Mouse (Mus musculus) adrenal gland, postnatal 36 days (tissue): Measurements from ENCODE around the gene Tmub2. TPM values are rescaled to one million over a fixed set of nuclear protein-coding genes. Genes with fewer than 3 reads are reported as not detected.
"Not testable (repeated sequence)": the region's sequence is repeated elsewhere in the genome, so short reads cannot be mapped to it uniquely, and the experiment has no call there.

Experiments used
- DNase-seq, 2 experiments: peaks; one replicate each; pipeline ENCODE4 v3.0.0; 2021; ENCODE audit warnings: mixed read lengths in 1 of 2
- total RNA-seq, 2 experiments: library from RNA; stranded (reverse); gene quantifications; 2 replicates each; pipeline ENCODE4 v1.2.3; 2021

Tmub2 gene
- total RNA-seq, 2 experiments from 2014 or later: 47.3 to 60.4 TPM

DNA sequence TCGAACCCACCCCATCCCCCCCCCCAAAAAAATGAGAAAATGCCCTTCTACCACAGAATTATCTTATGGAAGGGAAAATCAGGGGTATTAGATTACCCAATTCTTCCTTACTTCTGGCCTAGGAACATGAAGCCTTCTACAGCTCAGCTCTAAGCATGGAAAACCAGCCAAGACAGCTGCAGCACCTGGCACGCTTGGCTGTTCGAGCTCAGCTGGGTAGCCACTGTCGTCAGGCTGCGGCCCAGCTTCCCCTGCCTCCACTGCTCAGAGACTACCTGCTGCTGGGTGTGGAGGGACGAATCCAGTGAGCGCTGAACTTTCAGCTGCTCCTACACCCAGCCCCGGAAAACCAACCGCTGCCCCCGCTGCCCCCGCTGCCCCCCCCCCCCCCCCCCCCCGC lies 7.0 kb upstream of the Tmub2 start:
- DNase-seq: no peak

DNA sequence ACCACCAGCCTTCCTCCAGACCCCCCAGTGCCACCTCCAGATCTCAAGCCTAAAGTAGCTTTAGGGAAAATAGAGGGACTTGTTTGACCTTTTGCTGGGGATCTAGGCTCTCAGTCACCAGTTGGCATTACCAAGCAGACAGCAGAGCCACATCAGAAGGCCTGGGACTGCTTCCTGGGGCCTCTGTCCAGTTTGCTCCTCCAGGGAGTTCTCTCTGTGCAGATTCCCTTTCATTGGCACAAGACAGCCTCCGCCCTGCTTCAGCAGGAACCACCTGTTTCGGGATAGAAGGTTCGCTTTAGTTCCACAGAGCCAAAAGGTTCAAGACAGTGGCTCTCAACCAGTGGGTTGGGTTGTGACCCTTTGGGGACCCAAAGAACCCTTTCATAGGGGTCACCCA lies 5.1 kb upstream of the Tmub2 start:
- DNase-seq: no peak

DNA sequence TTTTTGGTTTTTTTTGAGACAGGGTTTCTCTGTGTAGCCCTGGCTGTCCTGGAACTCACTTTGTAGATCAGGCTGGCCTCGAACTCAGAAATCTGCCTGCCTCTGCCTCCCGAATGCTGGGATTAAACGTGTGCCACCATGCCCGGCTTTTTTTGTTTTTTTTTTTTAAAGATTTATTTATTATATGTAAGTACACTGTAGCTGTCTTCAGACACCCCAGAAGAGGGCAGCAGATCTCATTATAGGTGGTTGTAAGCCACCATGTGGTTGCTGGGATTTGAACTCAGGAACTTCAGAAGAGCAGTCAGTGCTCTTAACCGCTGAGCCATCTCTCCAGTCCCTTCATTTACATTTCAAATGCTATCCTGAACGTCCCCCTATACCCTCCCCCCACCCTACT lies 4.5 kb upstream of the Tmub2 start:
- not testable (repeated sequence) for DNase-seq

DNA sequence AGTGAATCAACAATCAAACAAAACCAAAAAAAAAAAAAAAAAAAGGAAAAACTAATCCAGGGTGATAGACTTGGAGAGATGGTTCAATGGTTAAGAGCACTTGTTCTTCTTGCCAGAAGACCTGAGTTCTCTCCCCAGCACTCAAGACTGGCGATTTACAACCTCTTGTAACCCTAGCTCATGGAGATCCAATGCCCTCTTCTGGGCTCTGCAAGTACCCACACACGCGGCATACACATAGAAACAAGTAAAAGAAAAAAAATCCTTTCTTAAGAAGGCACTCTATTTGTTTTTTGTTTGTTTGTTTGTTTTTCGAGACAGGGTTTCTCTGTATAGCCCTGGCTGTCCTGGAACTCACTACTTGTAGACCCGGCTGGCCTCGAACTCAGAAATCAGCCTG lies 809 bp upstream of the Tmub2 start:
- DNase-seq: no peak

DNA sequence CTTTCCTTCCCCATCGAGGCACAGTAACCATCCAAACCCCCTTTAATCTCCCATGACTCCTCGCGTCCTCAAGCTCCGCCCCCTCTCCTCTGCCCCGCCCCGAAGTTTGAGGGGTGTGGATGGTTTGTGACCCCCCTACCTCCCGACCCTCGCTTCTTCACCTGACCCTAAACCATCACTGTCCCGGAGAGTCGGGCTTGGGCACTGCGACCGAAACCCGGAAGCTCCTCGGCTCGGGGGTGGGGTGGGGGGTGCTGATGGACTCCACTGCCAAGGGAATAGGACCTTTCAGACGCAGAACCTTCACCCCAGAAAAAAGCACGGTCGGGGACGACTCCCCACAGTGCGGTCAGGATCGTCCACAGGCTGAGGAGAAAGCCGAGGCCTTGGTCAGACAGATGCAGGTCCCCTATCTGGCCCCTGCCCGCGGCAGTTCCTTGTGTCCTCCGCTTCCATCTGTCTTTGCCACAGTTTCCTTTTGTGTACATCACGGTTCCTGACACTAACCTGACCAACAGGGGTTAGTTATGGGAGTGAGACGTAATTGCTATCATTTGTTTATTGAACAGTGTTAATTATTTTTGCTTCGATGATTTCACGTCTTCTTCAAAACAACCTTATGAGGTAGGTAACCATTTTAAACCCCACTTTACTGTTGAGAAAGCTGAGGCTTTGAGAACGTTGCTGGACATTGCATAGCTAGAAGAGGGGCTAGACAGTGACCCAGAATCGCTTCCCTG lies 534 bp downstream of the Tmub2 start:
- no peak for DNase-seq

DNA sequence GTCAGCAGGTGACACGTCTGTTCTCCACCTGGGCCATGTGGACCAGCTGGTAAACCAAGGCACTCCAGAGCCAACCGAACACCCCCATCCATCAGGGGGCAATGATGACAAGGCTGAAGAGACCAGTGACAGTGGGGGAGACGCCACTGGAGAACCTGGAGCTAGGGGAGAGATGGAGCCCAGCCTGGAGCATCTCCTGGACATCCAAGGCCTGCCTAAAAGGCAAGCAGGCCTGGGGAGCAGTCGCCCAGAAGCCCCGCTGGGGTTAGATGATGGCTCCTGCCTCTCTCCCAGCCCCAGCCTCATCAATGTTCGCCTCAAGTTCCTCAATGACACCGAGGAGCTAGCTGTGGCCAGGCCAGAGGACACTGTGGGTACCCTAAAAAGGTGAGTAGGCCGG lies 2.8 kb downstream of the Tmub2 start:
- no peak for DNase-seq

DNA sequence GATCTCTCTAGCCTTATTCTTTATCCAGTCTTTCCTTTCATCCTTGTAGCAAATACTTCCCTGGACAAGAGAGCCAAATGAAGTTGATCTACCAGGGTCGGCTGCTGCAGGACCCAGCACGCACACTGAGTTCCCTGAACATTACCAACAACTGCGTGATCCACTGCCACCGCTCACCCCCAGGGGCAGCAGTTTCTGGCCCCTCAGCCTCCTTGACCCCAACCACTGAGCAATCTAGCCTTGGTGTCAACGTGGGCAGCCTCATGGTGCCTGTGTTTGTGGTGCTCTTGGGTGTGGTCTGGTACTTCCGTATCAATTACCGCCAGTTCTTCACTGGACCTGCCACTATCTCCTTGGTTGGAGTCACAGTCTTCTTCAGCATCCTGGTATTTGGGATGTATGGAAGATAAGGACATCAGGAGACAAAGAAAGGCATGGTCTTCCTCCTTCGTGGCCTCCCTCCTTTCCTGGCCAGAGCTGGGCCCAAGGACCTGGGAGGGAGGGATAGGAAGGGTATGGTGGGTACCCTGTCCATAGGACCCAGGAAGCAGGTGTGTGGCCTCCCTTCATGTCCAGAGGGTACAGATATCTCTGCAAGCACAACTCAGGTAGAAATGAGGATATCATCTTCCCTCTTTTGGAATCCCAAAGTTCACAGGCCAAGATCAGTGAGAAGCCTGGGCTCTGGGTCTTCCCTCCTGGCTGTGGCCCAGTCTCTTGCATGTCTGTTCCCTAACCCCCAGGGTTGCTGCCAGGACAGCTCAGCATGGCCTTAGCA lies 3.5 kb downstream of the Tmub2 start:
- no peak for DNase-seq

DNA sequence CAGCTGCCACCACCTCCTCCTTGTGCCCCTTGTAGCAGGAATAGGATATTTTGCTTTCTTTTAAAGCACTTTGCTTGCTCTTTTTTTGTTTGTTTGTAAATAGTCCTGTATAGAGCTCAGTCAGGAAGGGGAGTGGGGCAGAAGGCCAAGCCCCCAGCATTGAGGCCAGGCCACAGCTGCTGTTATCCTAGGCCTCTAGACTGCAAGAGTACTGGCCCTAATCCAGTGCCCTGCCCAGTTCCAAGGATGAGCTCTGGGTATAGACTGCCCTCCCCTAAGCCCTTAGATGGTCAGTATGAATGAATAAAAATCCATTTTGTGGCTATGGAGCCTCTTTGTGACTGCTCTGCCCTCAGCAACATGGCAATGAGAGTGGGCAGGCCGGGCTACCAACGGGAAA lies 4.2 kb downstream of the Tmub2 start:
- peak in 1 of 2 experiments; percentile 28 for DNase-seq

DNA sequence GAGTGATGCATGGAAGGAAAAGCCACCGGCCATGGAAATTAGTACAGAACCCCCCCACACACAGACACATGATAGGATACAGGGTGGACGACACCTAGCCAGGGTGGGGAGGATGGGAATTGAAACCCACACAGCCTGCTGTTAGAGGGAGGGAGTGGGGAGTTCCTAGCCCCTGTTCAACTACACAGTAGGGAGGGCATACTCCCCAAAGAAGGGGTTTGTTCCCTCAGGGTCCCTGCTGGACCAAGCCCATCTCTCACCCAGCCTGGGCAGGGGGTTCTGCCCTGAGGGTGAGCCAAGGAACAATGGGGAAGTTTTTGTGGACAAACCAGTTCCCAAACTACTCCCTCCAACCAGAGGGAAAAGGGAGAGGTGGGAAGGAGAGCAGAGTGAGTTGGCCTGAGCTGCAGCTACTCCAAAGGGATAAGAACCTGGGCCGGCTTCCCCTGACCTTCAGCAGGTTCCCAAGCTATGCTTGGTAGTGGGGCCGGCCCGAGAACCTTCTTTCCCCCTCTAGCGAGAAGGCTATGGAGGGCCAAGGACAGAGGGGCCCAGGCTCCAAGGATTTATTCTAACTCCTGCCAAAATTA lies 4.9 kb downstream of the Tmub2 start:
- DNase-seq: no peak

DNA sequence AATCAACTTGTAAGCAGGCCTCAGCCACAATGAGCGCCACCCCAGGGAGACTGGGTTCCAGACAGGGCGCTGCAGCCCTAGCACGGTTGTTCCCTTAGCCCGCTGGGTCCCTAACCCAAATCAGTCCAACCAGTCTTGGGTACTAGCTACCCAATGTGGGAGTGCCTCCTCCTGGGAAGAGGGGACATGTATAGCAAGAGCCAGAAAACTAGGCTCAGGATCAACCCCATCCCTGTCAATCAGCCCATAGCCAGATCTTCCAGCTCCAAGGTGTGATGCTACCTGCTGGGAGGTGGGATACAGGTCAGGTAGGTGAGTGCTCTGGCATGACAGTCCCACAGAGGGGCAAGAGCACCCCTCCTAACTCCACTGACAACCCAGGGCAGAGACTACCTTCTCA lies 5.4 kb downstream of the Tmub2 start:
- no peak for DNase-seq

DNA sequence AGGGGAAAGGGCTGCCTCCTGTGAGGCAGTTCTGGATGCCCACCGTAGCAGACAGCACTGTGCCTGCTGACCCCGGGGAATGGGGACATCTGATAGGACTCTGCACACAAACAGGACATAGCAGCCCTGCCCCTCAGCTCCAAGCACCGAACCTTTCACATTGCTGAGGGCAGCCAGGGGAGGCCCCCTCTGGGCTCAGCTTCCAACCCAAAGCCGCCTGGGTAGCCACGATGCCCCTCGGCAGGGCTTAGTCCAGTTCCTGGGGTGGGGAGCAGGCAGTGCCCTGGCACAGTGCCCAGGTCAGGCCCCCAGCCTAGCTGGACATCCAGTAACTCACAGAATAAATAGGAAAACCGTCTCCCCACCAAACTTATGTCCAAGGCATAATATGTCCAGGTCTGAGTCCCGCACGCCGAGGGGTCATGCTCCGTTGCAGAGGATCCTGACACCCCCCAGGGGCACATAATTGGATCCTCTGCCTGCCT lies 6.4 kb downstream of the Tmub2 start:
- DNase-seq: no peak

DNA sequence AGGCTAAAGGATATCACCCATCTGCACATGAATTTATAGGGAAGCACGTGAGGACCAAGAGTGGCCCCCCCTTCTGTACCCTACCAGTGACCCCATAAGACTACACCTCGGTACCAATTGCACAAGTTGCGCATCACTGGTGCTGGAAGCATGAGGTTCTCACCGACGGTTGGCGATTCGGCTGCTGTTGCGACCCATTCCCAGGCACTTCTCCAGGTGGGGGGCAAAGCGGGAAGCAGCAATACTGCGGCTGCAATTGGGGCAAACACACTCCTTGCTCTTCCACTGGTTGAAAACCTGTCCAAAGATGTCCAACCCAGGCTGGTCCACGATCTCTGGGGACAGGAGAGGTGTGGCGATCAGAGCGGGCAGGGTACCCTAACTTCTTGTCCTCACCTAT lies 9.2 kb downstream of the Tmub2 start:
- no peak for DNase-seq

DNA sequence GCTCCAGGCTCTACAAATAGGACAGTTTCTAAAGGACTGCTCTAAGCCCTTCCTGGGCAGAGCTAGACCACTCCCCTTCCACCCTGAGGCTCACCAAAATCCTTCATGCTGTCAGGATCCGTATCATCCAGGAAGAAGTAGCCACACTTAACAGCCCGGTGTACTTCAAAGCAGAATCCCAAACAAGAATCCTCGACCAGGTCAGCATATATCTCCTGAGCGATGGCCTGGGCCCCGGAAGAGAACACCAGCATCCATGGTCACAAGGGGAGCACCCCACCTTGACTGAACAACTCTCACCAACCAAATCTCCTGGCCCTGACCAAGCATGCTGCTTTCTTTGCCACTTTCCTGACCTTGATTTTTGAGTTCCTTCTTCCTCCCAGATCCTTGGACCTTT lies 9.7 kb downstream of the Tmub2 start:
- DNase-seq: no peak

DNA sequence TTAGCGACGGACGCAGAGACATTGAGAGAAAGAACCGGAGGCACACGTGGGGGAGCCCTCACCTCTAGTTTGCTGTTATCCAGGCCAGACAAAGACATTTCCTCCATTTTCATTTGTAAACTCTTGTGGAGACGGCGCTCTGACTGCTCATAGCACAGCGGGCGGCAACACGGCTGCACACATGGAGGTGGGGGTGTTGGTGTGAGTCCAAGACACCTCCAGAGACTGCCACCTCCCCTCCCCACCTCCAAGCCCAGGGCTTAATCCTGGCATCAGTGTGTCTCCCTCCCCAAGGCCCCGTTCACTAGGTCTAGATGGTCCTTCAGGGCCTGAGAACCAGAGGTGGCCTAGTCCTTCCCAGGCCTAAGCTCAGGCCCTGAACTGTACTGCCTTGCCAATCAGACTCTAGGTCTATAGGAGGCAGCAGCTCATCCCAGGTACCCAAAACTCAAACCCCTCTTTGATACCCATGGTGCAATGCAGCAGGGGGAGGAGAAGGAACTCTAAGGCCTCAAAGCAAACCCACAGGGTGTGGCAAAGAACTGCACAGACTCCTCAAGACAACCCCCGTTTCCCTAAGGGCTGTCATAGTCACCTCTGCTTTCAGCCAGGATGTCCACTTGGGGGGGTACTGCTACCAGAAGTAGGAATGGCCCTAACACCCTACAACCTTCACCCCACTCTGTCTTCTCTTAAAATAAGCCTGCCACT lies 10.3 kb downstream of the Tmub2 start:
- no peak for DNase-seq

DNA sequence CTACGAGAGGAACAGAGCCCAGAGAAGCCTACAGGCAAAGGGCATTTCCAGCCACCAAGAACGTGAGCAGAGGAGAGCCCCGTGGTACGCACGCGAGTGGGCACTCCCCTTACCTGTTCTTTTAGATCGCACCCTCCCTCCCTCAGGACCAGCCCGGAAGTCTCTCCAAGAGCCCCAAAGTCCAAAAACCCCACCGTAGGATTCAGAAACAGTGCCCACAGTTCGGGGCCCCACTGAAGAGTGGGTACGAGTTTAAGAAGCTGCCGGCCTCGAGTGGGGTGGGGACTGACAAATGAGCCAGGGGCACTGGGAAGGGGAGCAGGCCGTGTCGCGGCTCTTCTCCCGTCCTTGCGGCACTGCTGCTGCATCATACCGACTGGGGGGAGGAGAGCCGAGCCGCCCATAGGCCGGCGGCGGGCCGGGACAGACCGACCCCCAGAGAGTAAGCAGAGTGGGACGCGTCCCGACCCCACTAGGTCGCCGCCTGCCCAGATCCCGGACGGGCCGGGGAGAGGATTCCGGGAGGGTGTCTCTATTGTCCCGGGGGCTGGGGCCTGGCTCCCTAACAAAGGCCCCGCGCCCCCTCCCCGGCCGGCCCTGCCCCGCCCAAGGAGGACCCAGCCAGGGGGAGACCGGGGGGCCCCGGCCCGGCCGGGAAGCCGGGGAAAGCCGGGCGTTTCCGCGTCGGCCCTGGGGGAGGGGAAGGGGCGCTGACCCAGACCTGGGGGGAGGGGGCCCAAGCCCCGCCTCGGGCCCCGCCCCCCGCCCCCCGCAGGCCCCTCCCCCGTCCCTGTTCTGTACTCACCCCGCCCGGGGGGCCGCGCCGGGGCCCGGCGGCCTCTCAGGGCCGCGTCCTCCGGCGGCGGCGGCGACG lies 11.1 kb downstream of the Tmub2 start:
- peak; percentile 54 to 78 for DNase-seq

DNA sequence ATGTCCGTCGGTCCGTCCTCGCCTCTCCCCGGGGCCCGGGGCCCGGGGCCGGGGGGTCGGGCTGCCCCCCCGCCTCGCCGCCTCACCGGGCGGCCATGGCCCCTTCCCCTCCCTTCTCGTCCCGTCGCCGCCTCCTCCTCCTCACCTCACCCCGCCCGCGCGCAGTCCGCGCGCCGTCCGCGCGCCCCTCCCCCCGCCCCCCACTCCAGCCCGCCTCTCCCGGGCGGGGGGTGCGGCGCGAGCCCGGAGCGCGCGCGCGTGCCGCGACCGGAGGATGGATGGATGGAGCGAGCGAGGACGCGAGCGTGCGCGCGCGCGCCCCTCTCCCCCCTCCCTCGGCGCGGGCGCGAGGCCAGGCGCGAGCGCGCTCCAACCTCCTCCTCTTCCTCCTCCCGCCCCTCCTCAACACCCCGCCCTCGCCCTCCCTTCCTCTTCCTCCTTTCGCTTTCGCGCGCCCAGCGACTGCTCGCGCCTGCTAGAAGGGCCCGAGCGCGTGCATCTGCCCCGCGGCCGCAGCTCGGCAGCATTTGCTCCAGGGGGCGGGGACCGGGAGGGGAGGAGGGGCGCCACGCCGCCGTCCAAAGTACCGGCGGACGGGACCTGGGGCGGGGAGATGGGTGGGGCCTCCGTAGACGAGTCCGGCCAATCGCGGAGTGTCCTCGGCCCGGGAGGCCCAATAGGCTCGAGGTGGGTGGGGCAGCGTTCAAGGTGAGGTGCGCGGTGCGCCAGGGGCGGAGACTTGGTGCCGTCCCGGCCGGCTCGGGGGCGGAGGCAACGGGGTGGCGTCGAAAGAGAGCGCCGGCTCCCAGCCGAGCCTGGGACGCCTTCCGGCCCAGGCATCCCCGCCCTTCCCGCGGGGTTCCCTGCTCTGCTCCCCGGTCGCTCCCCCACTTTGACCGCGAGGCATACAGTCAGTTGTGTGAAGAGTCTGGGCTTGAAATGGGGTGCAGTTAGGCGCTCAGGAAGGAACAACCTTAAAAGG lies 12.1 kb downstream of the Tmub2 start, which contains the start of gene Atxn7l3:
TSS of gene Atxn7l3 (minus strand) at position 141 of the 982 bp plus-strand sequence.
- DNase-seq: peak; percentile 100

DNA sequence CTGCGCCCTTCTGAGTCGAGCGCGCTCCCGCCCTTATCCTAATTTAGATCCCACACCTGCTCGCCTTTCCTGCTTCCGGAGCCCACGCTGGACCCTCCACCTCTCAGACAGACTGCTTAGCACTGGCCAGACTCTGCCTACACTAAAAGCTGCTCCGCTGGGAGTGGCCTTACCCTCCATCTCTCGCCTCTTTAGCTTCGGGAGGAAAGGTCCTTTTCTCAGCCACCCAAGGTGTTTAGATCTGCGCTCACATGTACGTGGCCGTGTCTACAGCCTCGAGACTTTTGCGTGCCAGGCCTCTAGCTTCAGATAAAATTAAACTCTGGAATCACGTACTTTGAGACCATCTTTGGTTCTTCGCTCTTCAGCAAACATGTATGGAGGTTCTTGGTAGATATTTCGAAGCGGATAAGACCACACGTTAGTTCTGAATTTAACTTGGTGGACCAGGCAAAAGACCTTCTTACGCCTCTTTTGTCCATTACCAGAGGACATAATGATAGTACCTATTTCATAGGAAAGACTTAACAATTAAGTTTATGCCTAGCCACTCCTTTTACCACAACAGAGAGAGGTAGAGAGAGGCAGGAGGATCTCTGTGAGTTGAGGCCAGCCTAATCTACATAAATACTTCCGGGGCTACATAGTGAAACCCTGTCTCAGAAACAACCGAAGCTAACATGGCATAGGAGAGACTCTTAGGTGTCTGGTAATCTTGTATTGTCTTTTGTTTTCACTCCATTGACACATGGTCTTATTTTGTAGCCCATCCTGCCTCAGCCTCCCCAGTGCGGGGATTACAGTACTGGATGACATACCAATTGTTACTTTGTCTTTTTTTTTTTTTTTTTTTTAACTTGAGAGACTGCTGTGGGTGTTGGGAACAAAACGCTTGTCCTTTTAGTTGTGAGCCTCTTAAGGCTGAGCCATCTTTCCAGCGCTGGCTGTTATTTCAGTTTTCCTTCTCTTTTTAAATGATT lies 13.1 kb downstream of the Tmub2 start:
- DNase-seq: no peak

DNA sequence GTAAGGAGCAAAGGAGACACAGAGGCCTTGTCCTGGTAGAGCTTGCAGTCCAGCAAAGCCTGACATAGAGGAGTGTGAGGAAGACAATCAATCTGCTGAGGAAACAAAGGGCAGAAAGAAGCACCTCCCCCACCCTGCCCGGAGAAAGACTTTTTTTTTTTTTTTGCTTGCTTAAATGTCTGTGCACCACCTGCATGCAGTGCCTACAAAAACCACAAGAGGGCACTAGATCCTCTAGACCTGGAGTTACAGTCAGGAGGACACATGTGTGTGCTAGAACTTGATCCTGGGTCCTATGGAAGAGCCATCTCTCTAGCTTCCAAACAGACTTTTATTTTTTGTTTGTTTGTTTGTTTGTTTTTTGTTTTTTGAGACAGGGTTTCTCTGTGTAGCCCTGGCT lies 15.1 kb downstream of the Tmub2 start:
- peak; percentile 40 to 64 for DNase-seq

DNA sequence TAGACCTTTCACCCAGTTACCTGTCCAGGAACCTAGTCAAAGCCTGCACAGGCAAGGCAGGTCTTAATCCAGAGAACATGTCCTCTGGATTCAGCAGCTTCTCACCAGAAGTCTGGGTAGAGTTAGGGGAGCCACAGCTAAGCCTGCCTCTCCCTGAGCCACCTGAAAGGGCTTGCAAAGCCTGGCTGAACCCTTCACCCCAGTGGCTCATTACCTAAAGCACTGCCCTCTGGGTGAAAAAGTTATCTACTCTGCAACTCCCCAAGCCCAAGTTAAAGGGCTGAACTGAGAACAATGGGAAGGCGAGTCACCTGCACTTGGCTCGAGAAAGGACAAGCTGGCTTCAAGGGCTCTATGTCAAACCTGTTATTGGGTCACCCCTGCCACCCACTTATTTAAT lies 19.4 kb downstream of the Tmub2 start:
- DNase-seq: no peak
